Mouse (Mus musculus): ENCODE measurements around the gene Pex14. TPM values are rescaled to one million over a fixed set of nuclear protein-coding genes. Genes with fewer than 3 reads are reported as not detected.

The Pex14 gene
- polyA plus RNA-seq, 2 experiments: 32.3 to 37.3 TPM

- WGBS: 5% methylated on average over 3 of the region's 3 CpGs
- Histone ChIP-seq H3K9me3 (ENCODE audit: control insufficient read depth, low read length) (no peaks in the 10 kb centered on the region), H3K4me2 (replicated peaks; ENCODE audit: low read depth, low read length, severe bottlenecking) (no peak overlapping the region), H3K9ac (ENCODE audit: low read depth, low read length, severe bottlenecking) (no peak overlapping the region), H3K36me3 (ENCODE audit: control insufficient read depth, insufficient read depth, low read length) (no peaks in the 10 kb centered on the region), H3K27ac (replicated peaks; ENCODE audit: low read depth, low read length) (no peak overlapping the region), H3K4me1 (ENCODE audit: control insufficient read depth, insufficient read depth, low read length) (no peaks in the 10 kb centered on the region), H3K27me3 (ENCODE audit: control insufficient read depth, insufficient read depth, low read length) (no peaks in the 10 kb centered on the region), H3K4me3 (replicated peaks; ENCODE audit: low read length) (no peak overlapping the region)
- peak; percentile 84 for ATAC-seq (ENCODE audit: low FRiP score, low read depth)
- DNase-seq (ENCODE audit: low spot score): peak; percentile 94
- no peak for TF ChIP-seq POLR2A (IDR thresholded peaks at IDR 0.05; ENCODE audit: borderline replicate concordance, extremely low read depth, insufficient read depth, insufficient read length)
These were observed 44.8 kb upstream of the Pex14 start for GRCm38 (mm10) chr4:149144459-149144858.

- no peaks in the 10 kb centered on the region for H3K27me3 ChIP-seq (ENCODE audit: control insufficient read depth, insufficient read depth, low read length)
- H3K4me3 ChIP-seq (replicated peaks; ENCODE audit: low read length): no peak overlapping the region
- no peak overlapping the region for H3K9ac ChIP-seq (ENCODE audit: low read depth, low read length, severe bottlenecking)
- no peaks in the 10 kb centered on the region for H3K9me3 ChIP-seq (ENCODE audit: control insufficient read depth, low read length)
- 31% methylated on average over 4 of the region's 4 CpGs for WGBS
- no peaks in the 10 kb centered on the region for H3K36me3 ChIP-seq (ENCODE audit: control insufficient read depth, insufficient read depth, low read length)
- no peaks in the 10 kb centered on the region for H3K4me1 ChIP-seq (ENCODE audit: control insufficient read depth, insufficient read depth, low read length)
- TF ChIP-seq POLR2A (IDR thresholded peaks at IDR 0.05; ENCODE audit: borderline replicate concordance, extremely low read depth, insufficient read depth, insufficient read length): no peak
- ATAC-seq (ENCODE audit: low FRiP score, low read depth) (no peak), DNase-seq (ENCODE audit: low spot score) (no peak)
- H3K27ac ChIP-seq (replicated peaks; ENCODE audit: low read depth, low read length): no peak overlapping the region
- no peak overlapping the region for H3K4me2 ChIP-seq (replicated peaks; ENCODE audit: low read depth, low read length, severe bottlenecking)
These were observed 43.9 kb upstream of the Pex14 start for GRCm38 (mm10) chr4:149143594-149143993.

- Histone ChIP-seq H3K27me3 (ENCODE audit: control insufficient read depth, insufficient read depth, low read length) (no peaks in the 10 kb centered on the region), H3K36me3 (ENCODE audit: control insufficient read depth, insufficient read depth, low read length) (no peaks in the 10 kb centered on the region), H3K9me3 (ENCODE audit: control insufficient read depth, low read length) (no peaks in the 10 kb centered on the region), H3K9ac (ENCODE audit: low read depth, low read length, severe bottlenecking) (no peak overlapping the region), H3K4me1 (ENCODE audit: control insufficient read depth, insufficient read depth, low read length) (peaks cover 4% of the 10 kb centered on the region; the same call in 1 of the 2 replicates), H3K27ac (replicated peaks; ENCODE audit: low read depth, low read length) (no peak overlapping the region), H3K4me3 (replicated peaks; ENCODE audit: low read length) (no peak overlapping the region), H3K4me2 (replicated peaks; ENCODE audit: low read depth, low read length, severe bottlenecking) (no peak overlapping the region)
- ATAC-seq (ENCODE audit: low FRiP score, low read depth): no peak
- TF ChIP-seq POLR2A (IDR thresholded peaks at IDR 0.05; ENCODE audit: borderline replicate concordance, extremely low read depth, insufficient read depth, insufficient read length): no peak
- no peak for DNase-seq (ENCODE audit: low spot score)
- WGBS: 54% methylated on average over 8 of the region's 8 CpGs
These were observed 38.8 kb upstream of the Pex14 start for GRCm38 (mm10) chr4:149138515-149138914.

- 2% methylated on average over 68 of the region's 68 CpGs for WGBS
- peak; percentile 88 for ATAC-seq (ENCODE audit: low FRiP score, low read depth)
- 0 out of 2 replicates have a peak, but pooled peaks have one; percentile 32 for TF ChIP-seq POLR2A (IDR thresholded peaks at IDR 0.05; ENCODE audit: borderline replicate concordance, extremely low read depth, insufficient read depth, insufficient read length)
These were observed 37.5 kb upstream of the Pex14 start, which contains the start of gene Cenps for GRCm38 (mm10) chr4:149136982-149137770. Gene Cenps (minus strand): TSS chr4:149137629.

GRCm38 (mm10) chr4:149136116-149136850, 36.6 kb upstream of the Pex14 start:
- H3K27me3 ChIP-seq (ENCODE audit: control insufficient read depth, insufficient read depth, low read length): no peaks in the 10 kb centered on the region
- WGBS: 61% methylated on average over 18 of the region's 18 CpGs
- H3K36me3 ChIP-seq (ENCODE audit: control insufficient read depth, insufficient read depth, low read length): no peaks in the 10 kb centered on the region
- 0 out of 2 replicates have a peak overlapping the region, but pooled peaks have one; percentile 79 for H3K27ac ChIP-seq (replicated peaks; ENCODE audit: low read depth, low read length)
- peak overlapping the region; percentile 61 for H3K4me3 ChIP-seq (replicated peaks; ENCODE audit: low read length)
- H3K9ac ChIP-seq (ENCODE audit: low read depth, low read length, severe bottlenecking): peak overlapping the region; percentile 71
- peaks cover 4% of the 10 kb centered on the region; the same call in 1 of the 2 replicates for H3K4me1 ChIP-seq (ENCODE audit: control insufficient read depth, insufficient read depth, low read length)
- TF ChIP-seq POLR2A (IDR thresholded peaks at IDR 0.05; ENCODE audit: borderline replicate concordance, extremely low read depth, insufficient read depth, insufficient read length): no peak
- no peak for DNase-seq (ENCODE audit: low spot score)
- no peaks in the 10 kb centered on the region for H3K9me3 ChIP-seq (ENCODE audit: control insufficient read depth, low read length)
- no peak for ATAC-seq (ENCODE audit: low FRiP score, low read depth)
- H3K4me2 ChIP-seq (replicated peaks; ENCODE audit: low read depth, low read length, severe bottlenecking): peak overlapping the region; percentile 66

More at GRCm38 (mm10) chr4:149136982-149137770, 37.5 kb upstream of the Pex14 start, which contains the start of gene Cenps:
- no peaks in the 10 kb centered on the region for H3K36me3 ChIP-seq (ENCODE audit: control insufficient read depth, insufficient read depth, low read length)
- H3K9ac ChIP-seq (ENCODE audit: low read depth, low read length, severe bottlenecking): peak within 1 kb of the TSS; percentile 71
- peak; percentile 92 for DNase-seq (ENCODE audit: low spot score)
- H3K9me3 ChIP-seq (ENCODE audit: control insufficient read depth, low read length): no peaks in the 10 kb centered on the region
- H3K27ac ChIP-seq (replicated peaks; ENCODE audit: low read depth, low read length): peak within 1 kb of the TSS; percentile 79
- peaks cover 4% of the 10 kb centered on the region; the same call in 1 of the 2 replicates for H3K4me1 ChIP-seq (ENCODE audit: control insufficient read depth, insufficient read depth, low read length)
- H3K4me3 ChIP-seq (replicated peaks; ENCODE audit: low read length): peak within 1 kb of the TSS; percentile 61
- H3K27me3 ChIP-seq (ENCODE audit: control insufficient read depth, insufficient read depth, low read length): no peaks in the 10 kb centered on the region
- peak within 1 kb of the TSS; percentile 66 for H3K4me2 ChIP-seq (replicated peaks; ENCODE audit: low read depth, low read length, severe bottlenecking)

Data from limb, embryonic 14.5 days (tissue).